Comparison of ENCODE assay signal across 16 mouse cellular contexts in the genomic region with DNA sequence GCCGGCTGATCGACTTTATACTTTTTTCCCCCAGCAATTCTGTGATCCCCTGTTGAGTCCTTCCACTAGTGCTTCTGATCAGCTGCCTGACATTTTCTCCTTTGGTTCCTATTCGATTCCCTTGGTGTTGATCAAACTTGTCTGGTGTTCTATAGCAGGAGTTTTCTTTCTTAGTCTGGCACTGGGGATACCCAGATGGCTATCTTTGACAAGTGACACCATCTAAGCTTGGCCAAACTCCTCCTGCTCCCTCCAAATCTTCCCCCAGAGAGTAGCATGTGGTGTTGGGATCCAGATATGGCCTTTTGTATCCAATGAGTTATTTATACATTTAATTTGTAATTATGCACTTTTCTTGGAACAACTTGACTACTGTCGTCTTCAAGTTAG.
DNase-seq lines count a peak whose midpoint lies in the region; ATAC-seq and TF ChIP-seq lines count a peak whose summit lies in the region.
"Had no signal": no experiment of that assay in that cellular context is flagged by ENCODE, and none has a peak within 500 bp of the region (broad histone marks: within the 10 kb centered on the region; RNA-seq: fewer than 3 reads in every experiment).

No protein-coding gene starts in this region.

- 42% methylated on average over 4 of the region's 4 CpGs for WGBS in hindbrain, embryonic 11.5 days
- WGBS in hindbrain, embryonic 16.5 days = 34% methylated on average over 4 of the region's 4 CpGs
- 47% methylated on average over 4 of the region's 4 CpGs for WGBS in midbrain, embryonic 10.5 days
- WGBS in midbrain, postnatal 0 days = 23% methylated on average over 4 of the region's 4 CpGs
- 25% methylated on average over 4 of the region's 4 CpGs for WGBS in limb, embryonic 14.5 days

- no peaks in the 10 kb centered on the region for H3K4me1 ChIP-seq in hindbrain, embryonic 11.5 days (replicated peaks; ENCODE audit: control insufficient read depth, insufficient read depth, low read length)
- H3K4me1 ChIP-seq in hindbrain, embryonic 16.5 days (ENCODE audit: control insufficient read depth, insufficient read depth, low read depth, low read length) = no peaks in the 10 kb centered on the region; the same call in 1 of the 2 replicates
- peaks cover 24% of the 10 kb centered on the region for H3K4me1 ChIP-seq in midbrain, embryonic 10.5 days
- H3K4me1 ChIP-seq in midbrain, postnatal 0 days (ENCODE audit: insufficient read depth, low read length) = 0 out of 2 replicates have a peak, but pooled peaks cover 2% of the 10 kb centered on the region
- H3K4me1 ChIP-seq in limb, embryonic 14.5 days (ENCODE audit: control insufficient read depth, insufficient read depth, low read length) = no peaks in the 10 kb centered on the region
- H3K4me1 ChIP-seq: heart, embryonic 15.5 days; megakaryocyte, embryonic 14.5 days had no signal

- ATAC-seq in hindbrain, embryonic 11.5 days (ENCODE audit: low FRiP score) = peak; percentile 8; the same call in 1 of the 2 replicates
- ATAC-seq in hindbrain, embryonic 16.5 days = no peak; the same call in 1 of the 2 replicates
- no peak for ATAC-seq in midbrain, postnatal 0 days (ENCODE audit: low FRiP score)
- no peak for ATAC-seq in limb, embryonic 14.5 days (ENCODE audit: low FRiP score, low read depth)

- TF ChIP-seq CTCF in midbrain, postnatal 0 days (IDR thresholded peaks at IDR 0.05) = no peak
- TF ChIP-seq CTCF in left cerebral cortex, adult 2 months (IDR thresholded peaks at IDR 0.05) = no peak

- no peak for DNase-seq in hindbrain, embryonic 11.5 days (ENCODE audit: low spot score)
- no peak for DNase-seq in midbrain, embryonic 10.5 days (ENCODE audit: low spot score)
- DNase-seq in midbrain, postnatal 0 days (ENCODE audit: low spot score) = no peak
- no peak for DNase-seq in limb, embryonic 14.5 days (ENCODE audit: low spot score)
- DNase-seq in left cerebral cortex, adult 2 months (ENCODE audit: extremely low spot score in 1 of 2, low spot score in 2 of 2) = no peak
- no peak for DNase-seq in thymus, postnatal 4 days
- DNase-seq: adrenal gland, postnatal 25 days; cerebellum, adult 18-20 months; cerebellum, postnatal 36 days; kidney, postnatal 36 days; lung, adult 18-20 months; thymus, postnatal 36 days had no signal

- H3K4me3 ChIP-seq in hindbrain, embryonic 11.5 days (ENCODE audit: low read depth, low read length) = no peak overlapping the region
- no peak overlapping the region for H3K4me3 ChIP-seq in hindbrain, embryonic 16.5 days (ENCODE audit: low read length)
- no peak overlapping the region for H3K4me3 ChIP-seq in midbrain, embryonic 10.5 days
- H3K4me3 ChIP-seq in midbrain, postnatal 0 days (ENCODE audit: low read depth, low read length) = no peak overlapping the region
- no peak overlapping the region for H3K4me3 ChIP-seq in limb, embryonic 14.5 days (replicated peaks; ENCODE audit: low read length)
- H3K4me3 ChIP-seq in left cerebral cortex, adult 2 months = no peak overlapping the region
- H3K4me3 ChIP-seq: embryonic facial prominence, embryonic 13.5 days; heart, embryonic 15.5 days; megakaryocyte, embryonic 14.5 days had no signal

- H3K4me2 ChIP-seq in hindbrain, embryonic 11.5 days (replicated peaks; ENCODE audit: low read depth, low read length) = no peak overlapping the region
- no peak overlapping the region for H3K4me2 ChIP-seq in hindbrain, embryonic 16.5 days (ENCODE audit: low read length)
- no peak overlapping the region for H3K4me2 ChIP-seq in midbrain, postnatal 0 days (ENCODE audit: low read depth, low read length, poor library complexity, severe bottlenecking)
- no peak overlapping the region for H3K4me2 ChIP-seq in limb, embryonic 14.5 days (replicated peaks; ENCODE audit: low read depth, low read length, severe bottlenecking)
- H3K4me2 ChIP-seq: embryonic facial prominence, embryonic 13.5 days; heart, embryonic 15.5 days had no signal

- H3K9ac ChIP-seq in hindbrain, embryonic 11.5 days (ENCODE audit: low read depth, low read length) = no peak overlapping the region
- no peak overlapping the region for H3K9ac ChIP-seq in hindbrain, embryonic 16.5 days (ENCODE audit: low read depth, low read length)
- H3K9ac ChIP-seq in midbrain, postnatal 0 days (replicated peaks; ENCODE audit: low read length, poor library complexity, severe bottlenecking) = no peak overlapping the region
- H3K9ac ChIP-seq in limb, embryonic 14.5 days (ENCODE audit: low read depth, low read length, severe bottlenecking) = 0 out of 2 replicates have a peak overlapping the region, but pooled peaks have one; percentile 28
- H3K9ac ChIP-seq: embryonic facial prominence, embryonic 13.5 days; heart, embryonic 15.5 days had no signal

- H3K9me3 ChIP-seq in hindbrain, embryonic 11.5 days (ENCODE audit: control insufficient read depth, low read length) = no peaks in the 10 kb centered on the region
- H3K9me3 ChIP-seq in hindbrain, embryonic 16.5 days (ENCODE audit: control insufficient read depth, low read length) = no peaks in the 10 kb centered on the region
- H3K9me3 ChIP-seq in midbrain, embryonic 10.5 days (replicated peaks) = no peaks in the 10 kb centered on the region
- H3K9me3 ChIP-seq in midbrain, postnatal 0 days (ENCODE audit: low read length) = no peaks in the 10 kb centered on the region
- no peaks in the 10 kb centered on the region for H3K9me3 ChIP-seq in limb, embryonic 14.5 days (ENCODE audit: control insufficient read depth, low read length)
- H3K9me3 ChIP-seq: embryonic facial prominence, embryonic 13.5 days; heart, embryonic 15.5 days; megakaryocyte, embryonic 14.5 days had no signal

- H3K27me3 ChIP-seq in hindbrain, embryonic 11.5 days (ENCODE audit: control insufficient read depth, insufficient read depth, low read length) = no peaks in the 10 kb centered on the region
- H3K27me3 ChIP-seq in hindbrain, embryonic 16.5 days (replicated peaks; ENCODE audit: control insufficient read depth, insufficient read depth, low read length) = no peaks in the 10 kb centered on the region
- no peaks in the 10 kb centered on the region for H3K27me3 ChIP-seq in midbrain, embryonic 10.5 days (ENCODE audit: low read depth, poor library complexity, severe bottlenecking)
- H3K27me3 ChIP-seq in midbrain, postnatal 0 days (ENCODE audit: insufficient read depth, low read length) = no peaks in the 10 kb centered on the region
- H3K27me3 ChIP-seq in limb, embryonic 14.5 days (ENCODE audit: control insufficient read depth, insufficient read depth, low read length) = no peaks in the 10 kb centered on the region
- H3K27me3 ChIP-seq: embryonic facial prominence, embryonic 13.5 days; heart, embryonic 15.5 days; megakaryocyte, embryonic 14.5 days had no signal

- intact Hi-C loops in left cerebral cortex, adult 2 months (cut with DNase I) = no loop called here

- TF ChIP-seq POLR2A in limb, embryonic 14.5 days (IDR thresholded peaks at IDR 0.05; ENCODE audit: borderline replicate concordance, extremely low read depth, insufficient read depth, insufficient read length) = no peak

- no peaks in the 10 kb centered on the region for H3K36me3 ChIP-seq in hindbrain, embryonic 11.5 days (ENCODE audit: control insufficient read depth, insufficient read depth, low read length)
- H3K36me3 ChIP-seq in hindbrain, embryonic 16.5 days (ENCODE audit: control insufficient read depth, insufficient read depth, low read length) = no peaks in the 10 kb centered on the region
- no peaks in the 10 kb centered on the region for H3K36me3 ChIP-seq in midbrain, embryonic 10.5 days
- H3K36me3 ChIP-seq in midbrain, postnatal 0 days (ENCODE audit: insufficient read depth, low read length) = no peaks in the 10 kb centered on the region
- no peaks in the 10 kb centered on the region for H3K36me3 ChIP-seq in limb, embryonic 14.5 days (ENCODE audit: control insufficient read depth, insufficient read depth, low read length)
- H3K36me3 ChIP-seq: embryonic facial prominence, embryonic 13.5 days; heart, embryonic 15.5 days had no signal

- peak overlapping the region; percentile 60 for H3K27ac ChIP-seq in hindbrain, embryonic 11.5 days (ENCODE audit: low read depth, low read length)
- H3K27ac ChIP-seq in hindbrain, embryonic 16.5 days (ENCODE audit: low read depth, low read length) = no peak overlapping the region
- H3K27ac ChIP-seq in midbrain, embryonic 10.5 days (replicated peaks) = peak overlapping the region; percentile 73
- no peak overlapping the region for H3K27ac ChIP-seq in midbrain, postnatal 0 days (ENCODE audit: low read depth, low read length)
- H3K27ac ChIP-seq in limb, embryonic 14.5 days (replicated peaks; ENCODE audit: low read depth, low read length) = no peak overlapping the region
- no peak overlapping the region for H3K27ac ChIP-seq in left cerebral cortex, adult 2 months
- H3K27ac ChIP-seq: embryonic facial prominence, embryonic 13.5 days had no signal

Comparison
In these comparisons a context has a peak if more than half of its experiments do, and no peak if none do; other contexts are left out.
1. H3K27ac ChIP-seq: peak in hindbrain, embryonic 11.5 days (single experiment) and midbrain, embryonic 10.5 days (single experiment); none in hindbrain, embryonic 16.5 days (single experiment), midbrain, postnatal 0 days (single experiment), limb, embryonic 14.5 days (single experiment) and left cerebral cortex, adult 2 months (single experiment).